Mouse (Mus musculus) heart, adult 2 months (tissue): ENCODE measurements around the gene Syngr1.

Source experiments
- CTCF ChIP-seq: fragments of 200-600 bp; IDR thresholded peaks from 2 replicates; pipeline ENCODE4 v1.8.1; 2022; ENCODE audit warnings: antibody characterized with exemption, mild to moderate bottlenecking, moderate library complexity
- EP300 ChIP-seq: fragments of 200-500 bp; IDR thresholded peaks from 2 replicates; pipeline ENCODE4 v1.6.1; 2011; ENCODE audit warnings: low read depth, low read length, control low read depth; ENCODE audit not compliant: insufficient read depth
- POLR2A ChIP-seq: fragments of 200-500 bp; IDR thresholded peaks from 2 replicates; pipeline ENCODE4 v1.6.1; 2011; ENCODE audit warnings: mild to moderate bottlenecking, low read depth, low read length, control low read depth; ENCODE audit not compliant: insufficient read depth

GRCm38 (mm10) chr15:80162401-80162964 lies 71.3 kb downstream of the Syngr1 start:
- no peak for TF ChIP-seq CTCF
- no peak for TF ChIP-seq EP300
- TF ChIP-seq POLR2A = no peak
